Mouse (Mus musculus) brain, embryonic 14.5 days (tissue): ENCODE measurements at regions not wholly inside any gene's neighbourhood (a gene's known extent, or its start where the extent isn't known, plus 50 kb on each side); places are given as distances from the start of the nearest gene placed in this dataset.

Experiments
- CTCF ChIP-seq: fragments of 200-500 bp; IDR thresholded peaks from 2 replicates; pipeline ENCODE4 v1.5.1; 2012; ENCODE audit warnings: inconsistent platforms, mild to moderate bottlenecking, moderate library complexity, borderline replicate concordance; ENCODE audit not compliant: insufficient read depth, insufficient read length; ENCODE audit errors: extremely low read depth
- POLR2A ChIP-seq: fragments of 200-500 bp; IDR thresholded peaks from 2 replicates; pipeline ENCODE4 v1.6.1; 2012; ENCODE audit warnings: mild to moderate bottlenecking, inconsistent platforms, borderline replicate concordance; ENCODE audit not compliant: poor library complexity, insufficient read depth, insufficient read length, severe bottlenecking; ENCODE audit errors: extremely low read depth

GRCm38 (mm10) chr2:8061687-8062086 lies 552.3 kb upstream of the Celf2 start:
- TF ChIP-seq POLR2A (no peak), CTCF (no peak)
